Mouse (Mus musculus) small intestine, adult 2 months (tissue): ENCODE data around the gene Tmem143. TPM values are rescaled to one million over a fixed set of nuclear protein-coding genes. Genes with fewer than 3 reads are reported as not detected.
A peak's percentile ranks its signal among the peaks of the same experiment; 100 is the strongest.
"Not testable (repeated sequence)": the region's sequence is repeated elsewhere in the genome, so short reads cannot be mapped to it uniquely, and the experiment has no call there.

Experiments
- H3K27ac ChIP-seq: fragments of 200-500 bp; 2 replicates; pipeline ENCODE4 v1.5.1; 2012; ENCODE audit warnings: low read depth, low read length, control low read depth, inconsistent platforms; ENCODE audit not compliant: insufficient read depth
- H3K27me3 ChIP-seq: fragments of 200-500 bp; 2 replicates; pipeline ENCODE4 v1.6.1; 2012; ENCODE audit warnings: mild to moderate bottlenecking, moderate library complexity, low read length, inconsistent platforms; ENCODE audit not compliant: control insufficient read depth, insufficient read depth
- H3K36me3 ChIP-seq: fragments of 200-500 bp; 2 replicates; pipeline ENCODE4 v1.6.1; 2012; ENCODE audit warnings: mild to moderate bottlenecking, low read length, control low read depth, inconsistent platforms; ENCODE audit not compliant: control insufficient read depth, insufficient read depth
- H3K4me1 ChIP-seq: fragments of 200-500 bp; 2 replicates; pipeline ENCODE4 v1.6.1; 2012; ENCODE audit warnings: low read length, inconsistent platforms, mixed read lengths; ENCODE audit not compliant: control insufficient read depth, insufficient read depth, insufficient read length
- H3K4me3 ChIP-seq: fragments of 200-500 bp; 2 replicates; pipeline ENCODE4 v1.5.1; 2012; ENCODE audit warnings: low read depth, mild to moderate bottlenecking, control low read depth, inconsistent platforms, low read length, moderate library complexity
- CTCF ChIP-seq: fragments of 200-500 bp; IDR thresholded peaks from 2 replicates; pipeline ENCODE4 v1.5.1; 2012; ENCODE audit warnings: low read depth, mild to moderate bottlenecking, control low read depth, inconsistent platforms, low read length, moderate library complexity, mixed read lengths; ENCODE audit not compliant: insufficient replicate concordance, insufficient read length; ENCODE audit errors: extremely low read depth
- POLR2A ChIP-seq: fragments of 200-500 bp; IDR thresholded peaks from 2 replicates; pipeline ENCODE4 v1.6.1; 2012; ENCODE audit warnings: low read depth, mild to moderate bottlenecking, control low read depth, inconsistent platforms, low read length, moderate library complexity
- WGBS: fragments of 180-500 bp; shearing (Covaris S2); methylation state at CpG from one replicate; pipeline ENCODE4 v1.1.7; 2018; 5-methylcytosine and 5-hydroxymethylcytosine counted together
- polyA plus RNA-seq: library from polyadenylated mRNA; depleted of rRNA; stranded (reverse); fragments of >200 nt; gene quantifications from 2 replicates; pipeline ENCODE4 v1.2.3, GENCODE M21; 2012

Gene Tmem143
- polyA plus RNA-seq, 1 experiment: 46.4 TPM

- Histone ChIP-seq H3K27me3 (peaks cover 15% of the 10 kb centered on the region; the same call in 1 of the 2 replicates), H3K36me3 (peaks cover 30% of the 10 kb centered on the region), H3K27ac (peak within 1 kb of the TSS; percentile 85), H3K4me3 (peak within 1 kb of the TSS; percentile 86), H3K4me1 (peaks cover 29% of the 10 kb centered on the region)
- TF ChIP-seq POLR2A (peak; percentile 75; the same call in 1 of the 2 replicates), CTCF (peak; percentile 99)
- WGBS: under 1% methylated on average over 18 of the region's 18 CpGs
Observed at GRCm38 (mm10) chr7:45872624-45873023, 24.1 kb upstream of the Tmem143 start, which contains the start of gene Kdelr1. Kdelr1 (plus strand) TSS chr7:45872772.

GRCm38 (mm10) chr7:45873061-45873947, 23.4 kb upstream of the Tmem143 start:
- 1% methylated on average over 28 of the region's 28 CpGs for WGBS
- Histone ChIP-seq H3K4me3 (peak overlapping the region; percentile 86), H3K4me1 (peaks cover 24% of the 10 kb centered on the region), H3K27ac (peak overlapping the region; percentile 85), H3K27me3 (peaks cover 15% of the 10 kb centered on the region; the same call in 1 of the 2 replicates), H3K36me3 (peaks cover 34% of the 10 kb centered on the region)
- TF ChIP-seq CTCF (peak; percentile 42; the same call in 1 of the 2 replicates), POLR2A (no peak)

GRCm38 (mm10) chr7:45876895-45877294, 19.8 kb upstream of the Tmem143 start:
- WGBS: 94% methylated on average over 7 of the region's 7 CpGs
- no peak overlapping the region for H3K4me3 ChIP-seq
- H3K27ac ChIP-seq: no peak overlapping the region
- H3K4me1 ChIP-seq: peaks cover 14% of the 10 kb centered on the region; the same call in 1 of the 2 replicates
- H3K27me3 ChIP-seq: peaks cover 4% of the 10 kb centered on the region; the same call in 1 of the 2 replicates
- TF ChIP-seq POLR2A (no peak), CTCF (no peak)
- peaks cover 66% of the 10 kb centered on the region for H3K36me3 ChIP-seq

GRCm38 (mm10) chr7:45878278-45878677, 18.5 kb upstream of the Tmem143 start, which contains the start of gene Grin2d:
Grin2d (minus strand) TSS chr7:45878378.
- peaks cover 14% of the 10 kb centered on the region; the same call in 1 of the 2 replicates for H3K4me1 ChIP-seq
- H3K4me3 ChIP-seq, H3K27me3 ChIP-seq, H3K27ac ChIP-seq: not testable (repeated sequence)
- peaks cover 79% of the 10 kb centered on the region for H3K36me3 ChIP-seq
- 92% methylated on average over 1 of the region's 1 CpGs for WGBS

GRCm38 (mm10) chr7:45880531-45880930, 16.2 kb upstream of the Tmem143 start:
- Histone ChIP-seq H3K4me1 (no peaks in the 10 kb centered on the region), H3K4me3 (no peak overlapping the region), H3K27ac (no peak overlapping the region), H3K27me3 (no peaks in the 10 kb centered on the region), H3K36me3 (peaks cover 85% of the 10 kb centered on the region)
- WGBS: 98% methylated on average over 4 of the region's 4 CpGs
- no peak for TF ChIP-seq POLR2A
- no peak for TF ChIP-seq CTCF

GRCm38 (mm10) chr7:45881011-45881410, 15.7 kb upstream of the Tmem143 start:
- WGBS: 91% methylated on average over 2 of the region's 2 CpGs
- H3K4me3 ChIP-seq: no peak overlapping the region
- H3K27ac ChIP-seq: no peak overlapping the region
- no peak for TF ChIP-seq POLR2A
- TF ChIP-seq CTCF: no peak
- peaks cover 81% of the 10 kb centered on the region for H3K36me3 ChIP-seq
- no peaks in the 10 kb centered on the region for H3K27me3 ChIP-seq
- no peaks in the 10 kb centered on the region for H3K4me1 ChIP-seq

- Histone ChIP-seq H3K4me1 (no peaks in the 10 kb centered on the region), H3K27ac (no peak overlapping the region), H3K4me3 (no peak overlapping the region), H3K36me3 (peaks cover 29% of the 10 kb centered on the region), H3K27me3 (no peaks in the 10 kb centered on the region)
- WGBS: 32% methylated on average over 3 of the region's 3 CpGs
- no peak for TF ChIP-seq POLR2A
- TF ChIP-seq CTCF: no peak
Observed at GRCm38 (mm10) chr7:45887246-45887645, 9.5 kb upstream of the Tmem143 start.
